Mouse (Mus musculus) midbrain, embryonic 14.5 days (tissue): ENCODE measurements around the gene Camkk2. TPM values are rescaled to one million over a fixed set of nuclear protein-coding genes. Genes with fewer than 3 reads are reported as not detected.

ENCODE experiments used
- ATAC-seq: fragments of 200-750 bp; cut with Nextera tagmentation; 2 replicates; pipeline ENCODE4 v1.8.0; 2017; ENCODE audit warnings: moderate number of reproducible peaks, moderate library complexity; ENCODE audit not compliant: low FRiP score, low TSS enrichment
- DNase-seq: peaks from one replicate; pipeline ENCODE4 v3.0.0-alpha.2; 2015
- H3K27ac ChIP-seq: fragments of 300-500 bp; sonication (generic); replicated peaks from 2 replicates; pipeline ENCODE4 v1.5.1; 2014; ENCODE audit warnings: mild to moderate bottlenecking, low read depth, low read length, moderate library complexity
- H3K27me3 ChIP-seq: fragments of 300-500 bp; sonication (generic); 2 replicates; pipeline ENCODE4 v1.6.1; 2014; ENCODE audit warnings: low read length, control low read depth, mixed read lengths; ENCODE audit not compliant: control insufficient read depth, insufficient read depth
- H3K36me3 ChIP-seq: fragments of 300-500 bp; sonication (generic); 2 replicates; pipeline ENCODE4 v1.6.1; 2014; ENCODE audit warnings: low read length, control low read depth; ENCODE audit not compliant: control insufficient read depth, insufficient read depth
- H3K4me1 ChIP-seq: fragments of 300-500 bp; sonication (generic); 2 replicates; pipeline ENCODE4 v1.6.1; 2014; ENCODE audit warnings: mild to moderate bottlenecking, antibody characterized with exemption, low read length, control low read depth; ENCODE audit not compliant: control insufficient read depth, insufficient read depth
- H3K4me2 ChIP-seq: fragments of 300-500 bp; sonication (generic); 2 replicates; pipeline ENCODE4 v1.6.1; 2014; ENCODE audit warnings: mild to moderate bottlenecking, low read length, moderate library complexity
- H3K4me3 ChIP-seq: fragments of 300-500 bp; sonication (generic); replicated peaks from 2 replicates; pipeline ENCODE4 v1.5.1; 2014; ENCODE audit warnings: low read depth, low read length
- H3K9ac ChIP-seq: fragments of 300-500 bp; sonication (generic); replicated peaks from 2 replicates; pipeline ENCODE4 v1.6.1; 2014; ENCODE audit warnings: mild to moderate bottlenecking, low read length, moderate library complexity
- H3K9me3 ChIP-seq: fragments of 300-500 bp; sonication (generic); 2 replicates; pipeline ENCODE4 v1.6.1; 2016; ENCODE audit warnings: low read length, control low read depth, mixed read lengths; ENCODE audit not compliant: control insufficient read depth
- WGBS: fragments of 180-500 bp; shearing (Covaris S2); extraction: QIAGEN DNeasy Blood & Tissue Kit; methylation state at CpG from one replicate; pipeline ENCODE4 v1.1.7; 2014; 5-methylcytosine and 5-hydroxymethylcytosine counted together
- polyA plus RNA-seq: library from polyadenylated mRNA; unstranded; fragments of >200 nt; fragmentation: Nextera tagmentation; extraction: Ambion mirVana; gene quantifications from 2 replicates; pipeline ENCODE4 v1.2.1, GENCODE M21; 2014

Gene Camkk2
- 46.0 and 51.7 TPM in 2 replicates for polyA plus RNA-seq

DNA sequence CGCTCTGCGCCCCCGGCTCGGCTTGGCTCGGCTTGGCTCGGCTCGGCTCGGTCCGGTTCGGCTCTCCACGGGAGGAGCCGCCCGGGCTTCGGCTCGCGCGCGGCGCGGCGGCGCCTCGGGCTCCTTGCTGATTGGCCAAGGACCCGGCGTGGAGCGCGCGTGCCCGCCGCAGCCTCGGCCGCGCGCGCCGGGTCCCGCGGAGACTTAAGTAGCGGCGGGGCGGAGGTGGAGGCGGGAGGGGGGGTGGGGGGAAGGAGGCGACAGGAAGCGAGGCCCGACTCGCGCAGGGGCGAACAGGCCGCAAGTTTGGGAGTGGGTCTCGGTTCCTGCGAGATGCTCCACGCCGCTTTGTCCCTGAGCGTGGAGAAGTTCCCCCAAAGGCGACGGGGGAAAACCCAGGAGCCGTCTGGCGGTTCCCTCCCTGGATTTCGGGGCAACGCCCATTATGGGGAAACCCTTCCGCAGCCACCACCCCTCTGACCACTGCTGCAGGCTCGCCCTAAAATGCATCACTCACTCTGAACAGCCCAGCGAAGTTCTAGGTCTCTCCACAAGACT is at the start of gene Camkk2:
Gene Camkk2 (minus strand): TSS at position 133 of the 558 bp plus-strand sequence.
- H3K36me3 ChIP-seq, result no peaks in the 10 kb centered on the region
- peak within 1 kb of the TSS; percentile 84 for H3K9ac ChIP-seq
- DNase-seq (peak; percentile 95), ATAC-seq (peak; percentile 74)
- 0 out of 2 replicates have a peak, but pooled peaks cover 6% of the 10 kb centered on the region for H3K4me1 ChIP-seq
- H3K27ac ChIP-seq, result peak within 1 kb of the TSS; percentile 60
- 0% methylated on average over 60 of the region's 63 CpGs for WGBS
- no peaks in the 10 kb centered on the region for H3K9me3 ChIP-seq
- no peaks in the 10 kb centered on the region for H3K27me3 ChIP-seq
- peak within 1 kb of the TSS; percentile 76 for H3K4me3 ChIP-seq
- peak within 1 kb of the TSS; percentile 92 for H3K4me2 ChIP-seq

DNA sequence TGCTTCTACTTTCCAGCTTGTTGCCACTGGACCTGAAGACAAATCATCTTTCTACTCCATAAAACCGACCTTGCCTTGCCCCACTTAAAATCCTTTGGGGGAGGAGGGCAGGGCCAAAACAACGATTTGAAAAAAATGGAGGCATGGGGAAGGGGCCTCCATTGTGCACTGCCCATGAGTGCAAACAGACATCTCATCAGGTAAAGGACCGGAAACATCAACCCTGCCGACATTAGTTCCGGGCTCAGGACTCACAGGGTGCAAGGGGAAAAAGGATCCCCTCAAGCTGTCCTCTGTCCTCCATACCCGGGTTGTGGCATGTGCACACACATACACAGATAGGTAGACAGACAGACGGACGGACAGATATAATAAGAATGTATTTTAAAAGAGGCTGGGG is 45.9 kb upstream of the Camkk2 start:
- no peaks in the 10 kb centered on the region for H3K9me3 ChIP-seq
- no peak for ATAC-seq
- H3K36me3 ChIP-seq, result no peaks in the 10 kb centered on the region
- H3K4me1 ChIP-seq, result peaks cover 3% of the 10 kb centered on the region
- DNase-seq, result no peak
- no peaks in the 10 kb centered on the region for H3K27me3 ChIP-seq
- 88% methylated on average over 8 of the region's 8 CpGs for WGBS
- no peak overlapping the region for H3K4me2 ChIP-seq
- H3K4me3 ChIP-seq, result no peak overlapping the region
- no peak overlapping the region for H3K9ac ChIP-seq
- no peak overlapping the region for H3K27ac ChIP-seq

DNA sequence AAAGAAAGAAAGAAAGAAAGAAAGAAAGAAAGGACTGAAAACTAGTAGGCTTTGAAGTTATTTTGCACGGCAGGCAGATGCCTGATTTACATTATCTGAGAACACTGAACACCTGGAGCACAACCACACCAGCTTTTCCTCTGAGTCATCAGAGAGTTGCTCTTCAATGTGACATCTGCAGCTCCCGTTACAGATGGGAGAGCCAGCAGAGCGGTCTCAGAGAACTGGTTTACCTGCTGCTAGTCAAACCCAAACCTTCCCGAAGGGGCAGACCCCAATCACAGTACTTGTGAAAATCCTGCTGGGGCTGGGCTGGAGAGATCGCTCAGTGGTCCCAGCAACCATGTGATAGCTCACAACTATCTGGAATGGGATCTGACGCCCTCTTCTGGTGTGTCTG is 45.2 kb upstream of the Camkk2 start:
- H3K9ac ChIP-seq, result no peak overlapping the region
- H3K4me2 ChIP-seq, result no peak overlapping the region
- WGBS, result 70% methylated on average over 6 of the region's 6 CpGs
- no peak overlapping the region for H3K27ac ChIP-seq
- H3K36me3 ChIP-seq, result peaks cover 2% of the 10 kb centered on the region
- DNase-seq, result no peak
- H3K27me3 ChIP-seq, result no peaks in the 10 kb centered on the region
- no peak overlapping the region for H3K4me3 ChIP-seq
- no peak for ATAC-seq
- H3K9me3 ChIP-seq, result no peaks in the 10 kb centered on the region
- H3K4me1 ChIP-seq, result peaks cover 10% of the 10 kb centered on the region

DNA sequence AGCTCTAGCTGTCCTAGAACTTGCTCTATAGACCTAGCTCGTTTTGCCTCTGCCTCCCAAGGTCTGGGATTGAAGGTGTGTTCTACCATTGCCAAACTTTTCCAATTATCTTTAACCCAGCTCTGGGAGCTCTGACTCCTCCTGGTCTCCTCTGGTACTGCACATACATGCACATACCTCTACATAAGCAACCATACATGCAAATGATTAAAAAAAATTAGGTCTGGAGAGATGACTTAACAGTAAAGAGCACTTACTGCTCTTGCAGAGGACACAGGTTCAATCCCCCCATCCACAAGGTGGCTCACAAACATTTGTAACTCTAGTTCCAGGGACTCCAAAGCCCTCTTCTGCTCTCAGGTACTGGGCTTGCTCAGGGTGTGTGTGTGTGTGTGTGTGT is 44.8 kb upstream of the Camkk2 start:
- Histone ChIP-seq H3K9me3 (no peaks in the 10 kb centered on the region), H3K27me3 (no peaks in the 10 kb centered on the region), H3K4me3 (no peak overlapping the region), H3K4me2 (no peak overlapping the region), H3K4me1 (peaks cover 12% of the 10 kb centered on the region), H3K36me3 (peaks cover 5% of the 10 kb centered on the region), H3K27ac (no peak overlapping the region), H3K9ac (no peak overlapping the region)
- DNase-seq, result no peak
- 68% methylated on average over 1 of the region's 1 CpGs for WGBS
- no peak for ATAC-seq

DNA sequence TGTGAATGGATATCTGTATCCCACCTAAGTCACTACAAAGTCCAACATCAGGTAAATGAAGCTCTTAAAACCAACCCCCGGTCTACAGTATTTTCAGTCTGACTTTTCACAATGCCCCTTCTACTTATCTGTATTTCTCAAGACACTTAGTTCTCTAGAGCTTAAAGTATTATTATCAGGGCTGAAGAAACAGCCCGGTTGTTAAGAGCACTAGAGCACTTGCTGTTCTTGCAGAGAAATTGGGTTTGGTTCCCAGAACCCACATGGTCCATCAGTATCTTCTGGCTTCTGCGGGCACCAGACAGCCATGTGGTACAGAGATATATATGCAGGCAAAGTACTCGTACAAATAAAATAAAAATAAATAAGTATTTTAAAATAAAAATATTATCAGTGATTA is 43.2 kb upstream of the Camkk2 start:
- H3K9ac ChIP-seq, result no peak overlapping the region
- no peaks in the 10 kb centered on the region for H3K27me3 ChIP-seq
- WGBS, result 92% methylated on average over 4 of the region's 4 CpGs
- H3K4me2 ChIP-seq, result no peak overlapping the region
- H3K36me3 ChIP-seq, result peaks cover 19% of the 10 kb centered on the region
- ATAC-seq (no peak), DNase-seq (no peak)
- no peaks in the 10 kb centered on the region for H3K9me3 ChIP-seq
- peaks cover 12% of the 10 kb centered on the region for H3K4me1 ChIP-seq
- no peak overlapping the region for H3K27ac ChIP-seq
- H3K4me3 ChIP-seq, result no peak overlapping the region

DNA sequence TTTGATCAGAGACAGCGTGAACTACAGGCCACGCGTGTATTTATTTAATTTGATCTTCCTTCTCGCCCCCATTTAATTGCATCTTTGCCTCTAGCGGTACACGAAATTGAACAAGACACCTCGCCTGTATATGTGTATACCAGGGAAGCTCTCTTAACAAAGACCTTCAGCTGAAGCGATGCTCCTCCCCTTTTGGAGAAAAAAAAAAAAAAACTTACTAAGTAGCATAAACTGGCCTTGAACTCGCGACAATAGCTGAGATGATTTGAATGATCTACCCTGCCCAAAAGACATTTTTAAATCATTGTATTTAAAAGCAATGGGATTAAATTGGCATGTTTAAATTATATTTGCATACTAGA is 42.3 kb upstream of the Camkk2 start:
- Histone ChIP-seq H3K27me3 (no peaks in the 10 kb centered on the region), H3K4me2 (peak overlapping the region; percentile 59), H3K4me3 (peak overlapping the region; percentile 87), H3K9me3 (no peaks in the 10 kb centered on the region), H3K27ac (peak overlapping the region; percentile 96), H3K36me3 (peaks cover 28% of the 10 kb centered on the region), H3K4me1 (peaks cover 12% of the 10 kb centered on the region), H3K9ac (peak overlapping the region; percentile 88; the same call in 1 of the 2 replicates)
- WGBS, result under 1% methylated on average over 10 of the region's 10 CpGs
- DNase-seq (no peak), ATAC-seq (peak; percentile 73)

DNA sequence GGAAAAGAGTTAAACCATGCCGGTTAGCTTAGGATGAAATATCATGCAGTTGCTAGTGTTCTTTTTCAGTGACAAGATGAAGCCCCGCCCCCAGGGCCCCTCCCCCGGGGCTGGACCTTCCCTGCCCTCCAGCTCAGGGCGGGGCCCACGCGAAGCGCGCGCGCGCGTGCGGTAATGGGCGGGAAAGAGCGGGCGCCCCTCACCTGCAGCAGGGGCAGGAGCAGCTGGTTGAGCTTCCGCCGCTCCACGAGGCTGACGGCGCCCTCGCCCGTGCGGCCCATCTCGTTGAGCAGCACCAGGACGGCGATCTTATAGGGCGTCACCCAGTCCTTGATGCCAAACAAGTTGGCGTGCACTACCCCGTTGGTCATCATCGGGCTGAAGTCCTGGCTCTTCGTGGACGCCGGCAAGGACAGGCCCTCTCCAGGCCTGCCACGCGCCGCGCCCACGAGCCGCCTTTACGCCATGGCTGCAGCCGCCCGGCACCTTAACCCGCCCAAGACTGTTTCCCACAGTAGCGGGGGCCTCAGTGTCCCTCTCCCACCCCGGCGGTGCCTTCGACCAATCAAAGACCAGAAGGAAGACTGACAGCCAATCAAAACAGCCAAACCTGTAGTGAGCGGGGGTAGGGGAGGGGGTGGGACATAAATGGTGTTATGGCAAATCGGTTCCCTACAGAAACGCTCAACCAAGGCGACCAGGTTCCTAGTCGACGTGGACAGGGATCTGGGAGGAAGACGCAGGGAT is 41.7 kb upstream of the Camkk2 start, which contains the start of gene Anapc5:
Gene Anapc5 (minus strand): TSS at position 563 of the 747 bp plus-strand sequence.
- Histone ChIP-seq H3K36me3 (peaks cover 32% of the 10 kb centered on the region), H3K9me3 (no peaks in the 10 kb centered on the region), H3K4me1 (peaks cover 12% of the 10 kb centered on the region), H3K4me3 (peak within 1 kb of the TSS; percentile 87), H3K27ac (peak within 1 kb of the TSS; percentile 96), H3K4me2 (peak within 1 kb of the TSS; percentile 59), H3K9ac (peak within 1 kb of the TSS; percentile 88), H3K27me3 (no peaks in the 10 kb centered on the region)
- under 1% methylated on average over 55 of the region's 55 CpGs for WGBS
- peak; percentile 97 for DNase-seq
- ATAC-seq, result peak; percentile 99

DNA sequence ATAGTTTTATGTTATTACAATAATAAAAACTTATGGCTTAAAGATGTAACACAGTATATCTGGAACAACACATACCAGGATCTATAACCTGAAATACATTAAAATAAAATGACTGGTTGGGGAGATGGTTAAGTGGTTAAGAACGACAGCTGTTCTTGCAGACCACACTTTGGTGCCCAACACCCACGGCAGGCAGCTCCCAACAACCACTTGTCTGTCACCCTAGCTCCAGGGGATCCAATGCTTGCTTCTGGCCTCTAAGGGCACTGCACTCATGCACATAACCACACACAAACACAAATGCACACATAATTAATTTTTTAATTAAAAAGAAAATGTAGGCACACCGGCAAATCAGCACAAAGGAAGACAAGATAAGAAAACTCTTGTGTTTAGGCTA is 33.5 kb upstream of the Camkk2 start:
- no peak overlapping the region for H3K27ac ChIP-seq

More for the DNA sequence above, 33.5 kb upstream of the Camkk2 start:
- no peak for ATAC-seq
- no peak overlapping the region for H3K4me3 ChIP-seq
- H3K36me3 ChIP-seq, result peaks cover 89% of the 10 kb centered on the region
- WGBS, result 93% methylated on average over 3 of the region's 3 CpGs
- no peaks in the 10 kb centered on the region for H3K27me3 ChIP-seq
- no peaks in the 10 kb centered on the region for H3K4me1 ChIP-seq
- DNase-seq, result no peak
- no peak overlapping the region for H3K4me2 ChIP-seq
- no peak overlapping the region for H3K9ac ChIP-seq
- no peaks in the 10 kb centered on the region for H3K9me3 ChIP-seq
